Mouse (Mus musculus) layer of hippocampus, adult 18-20 months (tissue): ENCODE measurements around the gene Rnf145. TPM values are rescaled to one million over a fixed set of nuclear protein-coding genes. Genes with fewer than 3 reads are reported as not detected.

ENCODE experiments used
- DNase-seq, 2 experiments: peaks; one replicate each; pipeline ENCODE4 v3.0.0; 2022; ENCODE audit warnings: low spot score in 2 of 2
- total RNA-seq, 2 experiments: library from RNA; stranded (reverse); gene quantifications; 2 replicates each; pipeline ENCODE4 v1.2.3; 2021

The Rnf145 gene
- total RNA-seq, 2 experiments from 2014 or later: 87.0 to 107 TPM

DNA sequence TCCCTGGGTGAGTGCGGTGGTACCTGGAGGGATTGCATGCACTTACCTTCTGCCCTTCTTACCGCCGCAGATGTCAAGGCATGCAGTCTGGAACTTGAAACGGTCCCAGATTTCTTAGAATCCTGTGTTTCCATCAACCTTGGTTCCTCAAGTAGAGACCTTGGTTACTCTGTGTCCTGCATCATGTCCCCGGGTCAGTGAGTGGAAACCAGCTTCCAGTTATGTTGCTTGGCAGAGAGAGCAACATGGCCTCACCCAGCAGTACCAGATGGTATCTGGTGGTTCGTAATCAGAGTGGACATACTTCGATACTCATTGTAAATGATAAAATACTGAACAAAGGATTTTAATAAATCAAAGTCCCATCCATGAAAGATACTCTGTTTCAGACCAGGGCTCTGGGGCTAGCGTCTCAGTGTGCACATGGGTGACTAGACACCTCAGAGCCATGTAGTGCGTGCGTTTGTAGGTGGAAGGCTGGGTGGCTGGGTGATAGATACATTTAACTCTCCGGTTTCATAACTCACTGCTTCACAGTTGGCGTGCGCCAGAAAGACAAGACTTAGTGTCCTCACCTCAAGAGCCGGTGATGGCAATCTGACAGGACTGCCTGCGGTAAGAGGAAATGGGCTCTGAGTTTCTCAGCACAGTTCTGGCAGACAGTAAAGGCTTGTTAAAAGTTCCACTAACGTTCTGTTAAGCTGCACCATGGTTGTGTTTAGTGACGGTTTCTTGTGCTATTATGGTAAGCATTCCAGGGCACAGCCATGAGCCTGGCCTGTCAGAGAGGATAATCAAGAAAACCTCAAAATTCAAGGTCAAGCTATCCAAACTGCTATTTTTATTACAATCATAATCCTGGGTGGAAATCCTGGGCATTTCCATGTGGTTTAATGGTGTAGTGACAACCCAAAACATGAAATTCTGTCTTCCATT is 14.3 kb downstream of the Rnf145 start:
- DNase-seq: no peak

DNA sequence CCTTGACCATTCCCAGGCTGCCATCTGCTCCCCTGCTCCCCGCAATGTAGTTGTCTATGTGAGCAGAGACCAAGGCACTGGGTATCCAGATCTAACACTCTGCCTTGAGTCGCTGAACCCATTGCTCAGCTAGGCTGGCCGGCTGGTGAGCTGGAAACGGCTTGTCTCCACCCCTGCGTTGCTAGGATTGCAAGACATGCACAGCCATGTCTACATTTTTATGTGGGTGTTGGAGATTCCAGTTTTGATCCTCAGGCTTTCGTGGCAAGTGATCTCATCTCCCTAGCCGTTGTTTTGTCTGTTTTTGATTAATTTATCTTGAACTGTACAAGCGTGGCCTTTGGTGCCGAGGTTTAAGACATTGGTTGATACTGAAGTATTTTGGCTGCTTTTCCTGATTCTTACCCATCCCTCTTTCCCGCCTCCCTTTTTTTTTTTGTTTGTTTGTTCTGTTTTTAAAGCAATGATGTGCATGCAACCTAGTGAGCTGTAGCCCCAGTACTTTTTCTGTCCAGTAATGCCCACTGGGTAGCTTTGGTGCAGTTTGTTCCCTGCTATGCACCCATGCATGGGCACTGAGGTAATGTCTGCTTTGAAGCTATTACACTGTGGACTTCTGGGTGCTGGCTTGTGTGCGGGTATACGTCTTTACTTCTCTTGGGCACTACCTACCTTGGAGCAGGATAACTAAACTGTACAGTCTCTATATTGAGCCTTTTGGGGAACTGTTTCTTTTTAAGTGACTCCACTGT is 16.4 kb downstream of the Rnf145 start:
- DNase-seq: no peak

DNA sequence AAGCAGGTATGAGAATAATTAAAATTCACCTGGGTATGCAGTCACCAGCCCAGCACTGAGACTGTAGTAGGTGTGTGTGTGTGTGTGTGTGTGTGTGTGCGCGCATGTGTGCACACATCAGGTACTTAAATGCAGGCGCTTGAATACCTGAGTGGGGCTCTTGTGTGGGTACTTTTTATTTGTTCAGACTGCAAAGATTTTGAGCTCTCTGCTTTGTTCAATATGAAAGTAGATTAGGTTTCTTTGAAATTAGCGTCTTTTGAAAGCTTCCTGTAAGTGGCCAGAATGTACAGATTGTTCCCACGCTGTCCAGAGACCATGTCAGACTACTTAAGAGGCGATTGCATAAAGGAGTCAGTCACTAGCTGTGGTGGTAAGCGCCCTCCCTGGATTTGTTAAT is 18.6 kb downstream of the Rnf145 start:
- no peak for DNase-seq

DNA sequence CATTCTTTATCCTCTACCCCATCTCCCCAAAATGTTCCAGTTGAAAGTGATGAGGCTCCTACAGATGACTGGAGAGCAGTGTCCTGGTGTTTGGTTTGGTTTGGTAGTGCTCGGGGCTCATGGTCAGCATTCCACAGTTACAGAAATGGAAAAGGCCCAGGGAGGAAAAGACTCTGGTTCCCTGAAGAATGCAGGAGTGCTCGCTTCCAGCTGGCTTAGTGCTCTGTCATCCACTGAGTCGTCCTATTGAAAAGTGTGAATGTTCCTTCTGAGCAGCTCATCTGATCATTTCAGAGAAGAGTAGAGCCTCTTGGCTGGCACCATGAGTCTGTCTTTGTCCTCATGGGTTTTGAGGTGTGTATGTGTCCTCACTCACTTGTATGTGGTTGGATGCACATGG is 19.3 kb downstream of the Rnf145 start:
- DNase-seq: no peak

DNA sequence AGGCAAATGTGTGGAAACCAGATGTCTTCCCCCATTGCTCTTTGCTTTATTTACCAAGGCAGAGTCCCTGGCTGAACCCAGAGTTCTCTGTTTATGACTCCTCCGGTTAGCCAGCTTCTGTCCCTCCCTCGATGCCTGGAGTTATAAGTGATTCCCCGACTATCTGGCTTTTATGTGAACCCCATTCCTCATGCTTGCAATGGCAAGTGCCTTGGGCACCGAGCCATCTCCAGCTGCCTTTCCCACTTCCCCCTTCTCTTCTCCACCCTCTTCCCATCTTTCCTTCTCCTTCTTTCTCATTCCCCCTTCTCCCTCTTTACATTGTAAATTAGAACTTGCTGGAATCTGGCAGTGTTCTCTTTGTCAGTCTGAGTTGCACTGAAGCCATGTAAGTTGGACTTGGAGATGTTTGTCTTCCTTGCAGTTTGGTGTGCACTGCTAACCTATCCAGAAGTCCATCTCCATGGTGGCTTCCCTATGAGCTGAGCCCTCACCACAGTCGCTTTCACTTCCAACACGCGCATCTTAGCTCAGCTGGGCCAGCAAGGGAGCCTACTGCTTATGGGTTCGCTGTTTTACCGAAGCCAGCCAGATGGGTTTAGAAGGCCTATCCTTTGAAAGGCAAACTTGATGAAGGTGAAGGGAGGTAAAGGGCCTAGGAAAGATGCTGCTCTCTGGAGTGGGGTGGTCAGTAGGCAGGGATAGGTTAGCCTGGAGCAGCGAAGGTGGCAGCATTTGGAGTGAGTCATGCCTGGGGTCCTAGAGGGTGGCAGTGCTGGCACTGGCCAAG is 19.9 kb downstream of the Rnf145 start:
- no peak for DNase-seq

DNA sequence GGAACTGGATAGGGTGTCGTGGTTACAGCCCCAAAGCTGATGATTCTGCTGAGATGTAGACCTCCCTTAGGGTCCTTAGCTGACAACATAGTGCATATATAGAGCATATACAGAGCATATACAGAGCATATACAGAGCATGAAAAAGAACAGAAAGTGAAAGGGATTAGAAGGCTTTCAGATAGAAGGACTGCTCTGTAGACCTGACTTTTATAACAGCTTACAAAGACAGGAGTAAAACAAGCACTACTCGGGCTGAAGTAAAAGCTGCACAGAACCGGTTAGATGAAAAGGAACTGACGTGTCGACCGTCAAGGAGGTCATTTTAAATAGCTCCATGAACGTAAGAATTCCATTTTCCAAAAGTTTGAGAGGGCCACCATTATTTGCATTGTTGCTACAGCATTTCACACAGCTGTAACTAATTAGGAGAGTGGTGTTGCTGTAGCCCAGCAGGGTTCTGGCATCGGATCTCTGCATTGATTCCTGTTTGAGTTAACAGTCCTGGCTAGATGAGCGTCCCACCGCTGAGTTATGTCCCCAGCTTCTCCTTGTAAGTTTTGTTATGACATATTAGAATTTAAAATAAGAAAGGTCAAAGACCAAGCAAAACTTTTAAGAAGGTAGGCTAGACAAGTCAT is 20.6 kb downstream of the Rnf145 start:
- DNase-seq: no peak

DNA sequence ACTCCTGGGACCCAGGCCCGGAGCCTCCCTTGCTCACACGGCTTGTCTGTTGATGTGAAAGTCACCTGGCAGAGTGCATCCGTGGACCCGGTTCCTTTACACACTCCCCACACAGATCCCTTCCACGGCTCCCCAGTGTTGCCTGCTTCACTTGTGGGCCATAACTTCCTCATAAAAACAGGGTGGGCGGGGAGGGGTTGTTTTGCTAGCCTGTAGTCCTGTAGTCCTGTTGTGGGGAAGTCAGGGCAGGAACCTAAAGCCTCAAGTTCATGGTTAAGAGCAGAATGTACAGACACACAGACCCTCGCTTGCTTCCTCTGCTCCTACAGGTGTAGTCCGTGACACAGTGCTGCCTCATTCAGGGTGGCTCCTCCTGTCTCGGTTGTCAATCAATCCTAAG is 21.5 kb downstream of the Rnf145 start:
- DNase-seq: no peak

DNA sequence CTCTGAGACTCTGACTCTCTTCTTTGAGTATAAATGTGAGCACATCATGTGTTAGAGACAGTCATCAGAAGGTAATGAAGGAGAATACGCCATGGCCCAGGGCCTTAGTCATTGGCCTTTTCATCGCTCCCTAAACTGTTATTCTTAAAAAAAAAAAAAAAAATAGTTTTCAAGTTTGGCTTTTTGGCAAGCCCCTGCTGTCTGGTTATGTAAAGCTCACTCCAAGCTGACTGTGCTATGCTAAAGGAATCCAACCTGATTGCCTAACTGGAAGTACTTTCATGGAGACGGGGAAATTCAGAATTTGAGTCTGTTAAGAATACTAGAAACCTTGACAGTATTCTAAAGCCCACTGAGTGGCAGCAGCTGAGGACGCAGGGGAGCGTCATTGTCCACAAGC is 22.5 kb downstream of the Rnf145 start:
- no peak for DNase-seq

DNA sequence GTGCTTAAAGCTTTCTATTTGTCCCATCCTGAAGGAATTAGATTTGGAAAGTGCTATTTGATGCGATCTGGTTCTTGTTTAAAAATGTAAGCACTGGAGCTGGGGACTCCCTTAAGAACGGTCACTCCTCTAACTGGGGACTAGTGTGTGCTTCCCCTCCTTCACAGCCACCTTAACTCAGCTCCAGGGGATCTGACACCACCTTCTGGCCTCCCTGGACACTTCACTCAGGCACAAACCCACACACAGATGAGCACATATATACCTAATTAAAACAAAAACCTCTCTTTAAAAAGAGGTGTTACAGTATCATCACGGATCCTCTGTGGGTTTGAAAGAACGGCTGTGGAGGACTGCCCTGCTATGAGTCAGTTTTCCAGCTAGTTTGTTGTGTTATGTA is 23.0 kb downstream of the Rnf145 start:
- DNase-seq: no peak

DNA sequence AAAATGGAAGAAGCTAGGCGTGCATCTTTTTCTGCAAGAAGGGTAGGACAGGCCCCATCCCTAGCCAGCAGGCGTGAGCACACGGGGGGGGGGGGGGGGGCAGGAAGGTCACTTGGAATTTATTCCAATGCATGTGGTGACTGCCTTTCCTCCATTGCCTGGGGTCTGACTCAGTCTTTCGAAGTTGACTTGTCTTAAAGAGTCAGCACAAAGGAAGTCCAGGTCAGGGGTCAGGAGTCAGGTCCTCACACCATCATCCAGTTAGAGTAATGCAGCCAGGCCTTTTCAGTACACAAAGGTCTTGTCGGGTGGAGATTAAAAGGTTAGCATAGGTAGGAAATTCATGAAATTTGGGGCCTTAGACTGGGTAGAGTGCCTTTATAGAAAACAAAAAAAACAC is 24.8 kb downstream of the Rnf145 start:
- no peak for DNase-seq

DNA sequence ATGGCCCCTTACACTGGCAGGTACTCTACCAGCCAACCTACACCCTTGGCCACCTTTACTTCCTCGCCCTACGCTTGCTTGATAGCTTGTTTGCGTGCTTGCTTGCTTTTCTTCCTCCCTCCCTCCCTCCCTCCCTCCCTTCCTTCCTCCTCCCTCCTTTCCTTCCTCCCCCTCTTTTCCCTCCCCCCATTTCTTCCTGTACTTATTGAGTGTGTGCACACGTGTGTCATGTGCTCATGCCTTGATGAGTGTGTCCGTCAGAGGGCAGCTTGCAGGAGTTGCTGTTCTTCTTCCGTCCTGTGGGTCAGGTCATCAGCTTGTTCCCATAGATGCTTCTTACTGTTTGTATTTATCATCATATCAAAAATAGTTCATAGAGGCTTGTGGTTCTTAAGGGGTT is 25.2 kb downstream of the Rnf145 start:
- no peak for DNase-seq

DNA sequence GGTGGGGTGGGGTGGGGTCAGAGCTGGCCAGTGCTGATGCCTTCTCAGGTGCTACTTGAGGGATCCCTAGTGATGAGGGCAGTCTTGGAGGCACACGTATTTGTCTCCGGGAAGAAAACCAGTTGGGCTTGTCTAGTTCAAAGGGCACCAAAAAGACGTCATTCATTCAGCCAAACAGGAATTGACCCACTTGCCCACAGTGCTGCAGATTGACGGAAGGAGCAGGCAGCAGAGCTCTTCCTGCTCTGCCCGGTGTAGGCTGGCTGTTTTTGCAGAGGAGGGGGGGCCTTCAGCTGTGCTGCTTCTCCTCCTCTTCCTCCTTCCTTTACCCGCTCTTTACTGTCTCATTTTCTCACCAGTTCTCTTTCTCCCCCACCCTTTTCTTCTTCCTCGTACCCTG is 26.4 kb downstream of the Rnf145 start:
- no peak for DNase-seq

DNA sequence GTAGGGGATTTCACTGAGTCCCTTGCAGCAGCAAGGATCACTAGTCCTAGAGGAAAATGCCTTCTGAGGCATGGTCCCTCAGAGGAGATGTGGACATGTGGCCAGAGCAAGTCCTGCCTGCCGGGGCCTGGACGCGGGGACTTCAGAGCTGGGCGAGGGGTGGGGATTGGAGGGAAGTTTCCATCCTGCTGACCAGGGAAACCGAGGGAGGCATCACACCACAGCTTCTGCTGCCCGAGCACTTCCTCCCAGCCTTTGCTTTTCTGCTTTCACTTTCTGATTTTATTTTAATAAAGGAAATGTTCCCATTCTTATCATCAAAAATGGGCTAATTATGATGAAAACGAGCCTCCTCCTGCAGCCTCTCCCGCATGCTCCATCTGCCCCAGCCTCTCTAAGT is 27.5 kb downstream of the Rnf145 start:
- DNase-seq: no peak

DNA sequence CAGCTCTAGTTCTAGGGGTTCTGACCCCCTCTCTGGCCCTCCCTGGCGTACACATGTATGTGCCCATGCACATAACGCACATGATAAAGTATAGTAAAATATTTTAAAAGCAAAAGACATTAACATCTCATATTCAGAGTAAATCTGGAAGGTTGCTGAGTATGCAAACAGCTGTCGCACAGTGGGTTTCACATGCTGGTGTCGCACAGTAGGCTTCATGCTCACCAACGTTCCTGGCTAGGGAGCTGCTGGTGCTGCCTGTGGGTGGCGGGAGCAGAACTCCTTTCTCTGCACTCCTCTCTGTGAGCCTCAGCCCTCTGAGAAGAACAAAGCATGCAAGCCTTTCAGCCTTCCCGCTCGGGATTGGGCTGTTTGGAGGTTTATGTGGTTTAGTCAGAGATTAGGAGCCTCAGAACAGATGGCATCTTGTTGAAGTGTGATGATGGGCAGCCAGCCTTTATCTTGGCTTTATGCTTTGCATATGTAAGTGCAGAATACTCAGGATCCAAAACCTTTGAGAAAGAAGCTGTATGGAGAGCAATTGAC is 29.0 kb downstream of the Rnf145 start:
- peak; percentile 45 to 70 for DNase-seq

DNA sequence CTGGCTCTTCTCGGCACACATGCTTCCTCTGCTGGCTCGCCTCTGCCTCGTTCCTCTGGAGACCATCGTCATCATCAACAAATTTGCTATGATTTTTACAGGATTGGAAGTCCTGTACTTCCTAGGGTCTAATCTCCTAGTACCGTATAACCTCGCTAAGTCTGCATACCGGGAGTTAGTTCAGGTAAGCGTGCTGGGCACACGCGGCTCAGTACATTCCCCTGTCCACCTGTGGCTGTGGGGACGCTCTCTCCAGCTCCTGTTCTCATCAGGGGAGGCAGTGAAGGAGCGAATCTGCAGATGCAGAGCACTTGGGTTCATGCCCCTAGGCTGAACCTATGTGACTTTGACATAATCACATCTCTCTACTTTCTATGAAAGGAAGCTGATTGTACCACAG is 30.1 kb downstream of the Rnf145 start:
- no peak for DNase-seq

DNA sequence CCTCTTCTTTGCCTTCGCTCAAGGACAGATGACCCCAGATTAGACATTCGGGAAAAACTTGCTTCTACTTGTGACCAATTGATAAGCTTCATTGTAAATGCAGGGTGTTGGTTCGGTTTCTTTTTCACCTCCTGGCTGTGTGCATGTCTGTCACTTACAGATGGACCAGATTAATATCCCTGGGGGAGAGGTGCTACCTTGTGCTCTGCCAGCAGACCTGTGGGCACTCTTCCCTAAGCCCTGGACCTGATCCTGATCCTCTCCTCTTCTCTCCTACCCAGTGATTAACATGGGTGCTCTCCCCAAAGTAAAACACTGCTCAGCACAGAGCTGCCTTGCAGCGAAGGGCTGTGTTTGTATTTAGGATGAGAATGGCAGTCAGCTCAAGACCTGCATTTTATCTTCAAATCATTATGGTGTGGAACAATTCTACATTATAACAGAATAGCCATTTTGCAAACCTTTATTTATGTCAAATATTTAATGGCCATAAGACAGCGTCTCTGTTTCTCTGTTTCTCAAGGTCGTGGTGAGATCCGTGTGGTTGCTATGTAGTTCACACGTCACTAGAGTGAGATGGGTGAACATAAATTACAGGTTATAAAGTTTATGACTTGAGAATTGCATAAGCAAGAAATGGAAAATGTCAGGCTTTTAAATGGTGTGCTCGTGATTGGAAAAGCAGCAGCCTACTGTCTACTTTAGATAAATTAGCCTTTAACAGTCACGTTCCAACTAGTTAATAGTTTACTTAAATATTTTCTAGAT is 30.9 kb downstream of the Rnf145 start:
- DNase-seq: no peak

DNA sequence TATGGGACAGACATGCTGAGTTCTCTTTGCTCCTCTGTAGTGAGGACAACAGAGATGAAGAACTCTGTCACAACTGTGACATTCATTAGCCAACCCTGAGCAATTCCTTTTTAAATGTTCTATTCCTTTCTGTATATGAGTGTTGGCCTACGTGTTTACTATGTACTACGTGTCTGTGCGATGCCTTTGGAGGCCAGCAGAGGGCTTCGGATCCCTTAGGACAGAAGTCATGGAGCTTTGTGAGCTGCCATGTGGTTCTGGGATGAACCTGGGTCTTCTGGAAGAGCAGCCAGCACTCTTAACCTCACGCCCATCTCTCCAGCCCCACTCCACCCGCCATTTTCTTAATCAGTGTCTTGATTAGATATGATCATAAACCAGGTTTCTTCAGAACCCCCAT is 32.2 kb downstream of the Rnf145 start:
- DNase-seq: no peak

DNA sequence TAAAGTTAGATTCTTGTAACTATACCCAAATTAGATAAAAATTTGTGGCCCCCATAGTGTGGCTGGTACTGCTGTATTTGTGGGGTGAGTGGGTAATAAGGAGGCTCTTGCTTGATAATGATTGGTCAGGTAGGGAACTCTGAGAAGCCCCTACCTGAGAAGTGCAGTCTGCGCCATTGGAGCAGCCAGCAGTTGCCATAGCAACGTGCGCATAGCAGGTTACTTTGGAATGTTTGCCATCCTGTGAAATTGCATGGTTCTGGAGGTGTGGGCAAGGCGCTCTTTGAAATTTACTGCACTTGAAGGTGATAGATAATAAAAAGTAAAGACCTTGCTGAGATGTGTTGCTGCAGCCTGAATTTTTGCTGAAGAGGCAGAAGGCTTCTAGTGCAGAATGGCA is 35.6 kb downstream of the Rnf145 start:
- DNase-seq: no peak

DNA sequence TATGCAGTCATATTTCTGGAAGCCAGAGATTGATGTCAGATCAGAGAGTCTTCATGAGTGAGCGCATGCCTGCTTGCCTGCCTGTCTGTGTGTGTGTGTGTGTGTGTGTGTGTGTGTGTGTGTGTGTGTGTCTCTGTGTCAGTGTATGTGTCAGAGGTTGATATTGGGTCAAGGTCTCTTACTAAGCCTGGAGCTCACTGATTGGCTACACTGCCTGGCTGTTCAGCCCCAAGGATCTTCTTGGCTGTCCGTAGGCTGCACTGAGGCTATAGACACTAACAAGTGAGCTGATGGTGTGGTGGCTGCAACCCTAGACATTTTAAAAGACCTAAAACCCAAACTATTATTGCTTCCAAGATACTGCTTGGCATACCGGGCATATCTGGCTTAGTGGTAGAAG is 39.8 kb downstream of the Rnf145 start:
- no peak for DNase-seq

DNA sequence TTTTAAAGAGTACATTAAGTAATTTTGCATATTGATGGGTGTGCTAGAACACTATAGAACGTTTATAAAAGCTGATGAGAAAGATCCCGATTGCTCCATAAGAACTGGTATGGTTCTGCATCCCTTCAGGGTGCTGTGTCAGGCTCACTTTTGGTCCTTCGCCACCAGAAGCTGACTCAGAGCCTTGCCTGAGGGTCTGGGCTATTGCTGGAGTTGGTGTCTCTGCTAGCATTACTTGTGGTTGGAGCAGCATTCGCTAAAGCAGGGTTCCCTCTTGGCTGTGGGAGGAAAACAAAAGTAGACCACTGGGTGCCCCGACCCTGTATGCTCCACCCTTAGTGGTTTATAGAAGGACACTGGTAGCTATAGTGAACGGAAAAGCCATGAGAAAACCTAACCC is 40.7 kb downstream of the Rnf145 start:
- DNase-seq: no peak
